Mouse (Mus musculus) erythroblast, embryonic 14.5 days (primary cell): ENCODE data around the gene Prickle2. TPM values are rescaled to one million over a fixed set of nuclear protein-coding genes. Genes with fewer than 3 reads are reported as not detected.

Source experiments
- H3K27me3 ChIP-seq: 2 replicates; pipeline ENCODE4 v1.6.1; 2012; ENCODE audit warnings: inconsistent platforms; ENCODE audit not compliant: control insufficient read depth
- H3K36me3 ChIP-seq: 2 replicates; pipeline ENCODE4 v1.6.1; 2012; ENCODE audit warnings: mild to moderate bottlenecking, inconsistent platforms; ENCODE audit not compliant: control insufficient read depth
- H3K4me1 ChIP-seq: 2 replicates; pipeline ENCODE4 v1.6.1; 2012; ENCODE audit warnings: inconsistent platforms; ENCODE audit not compliant: control insufficient read depth
- H3K4me3 ChIP-seq: replicated peaks from 2 replicates; pipeline ENCODE3; 2012; ENCODE audit warnings: moderate library complexity, mild to moderate bottlenecking, inconsistent platforms
- H3K9me3 ChIP-seq: 2 replicates; pipeline ENCODE4 v1.6.1; 2012; ENCODE audit warnings: low read length, inconsistent platforms, mixed read lengths; ENCODE audit not compliant: control insufficient read depth
- GATA1 ChIP-seq: IDR thresholded peaks from 2 replicates; pipeline ENCODE4 v1.6.1; 2012; ENCODE audit warnings: low read length, inconsistent platforms, mixed read lengths
- TAL1 ChIP-seq: IDR thresholded peaks from 3 replicates; pipeline ENCODE4 v1.6.1; 2012; ENCODE audit warnings: low read length, inconsistent platforms, mixed read lengths
- polyA plus RNA-seq: library from polyadenylated mRNA; stranded (reverse); fragments of >175 nt; gene quantifications from 2 replicates; pipeline ENCODE4 v1.2.3, GENCODE M21; 2012

Gene Prickle2
- polyA plus RNA-seq, 1 experiment, result not detected

GRCm38 (mm10) chr6:92534226-92535031 is 171.5 kb downstream of the Prickle2 start:
- H3K36me3 ChIP-seq, result no peaks in the 10 kb centered on the region
- no peak overlapping the region for H3K4me3 ChIP-seq
- H3K9me3 ChIP-seq, result no peaks in the 10 kb centered on the region
- no peak for TF ChIP-seq TAL1
- no peak for TF ChIP-seq GATA1
- no peaks in the 10 kb centered on the region for H3K4me1 ChIP-seq
- H3K27me3 ChIP-seq, result no peaks in the 10 kb centered on the region

- Histone ChIP-seq H3K4me1 (no peaks in the 10 kb centered on the region), H3K9me3 (no peaks in the 10 kb centered on the region), H3K27me3 (no peaks in the 10 kb centered on the region), H3K4me3 (no peak overlapping the region), H3K36me3 (no peaks in the 10 kb centered on the region)
- TF ChIP-seq TAL1 (no peak), GATA1 (no peak)
These were observed 172.5 kb downstream of the Prickle2 start for GRCm38 (mm10) chr6:92533306-92534063.

- H3K27me3 ChIP-seq, result no peaks in the 10 kb centered on the region
- H3K4me3 ChIP-seq, result no peak overlapping the region
- H3K9me3 ChIP-seq, result no peaks in the 10 kb centered on the region
- no peaks in the 10 kb centered on the region for H3K4me1 ChIP-seq
- no peaks in the 10 kb centered on the region for H3K36me3 ChIP-seq
- TF ChIP-seq GATA1 (no peak), TAL1 (no peak)
These were observed 173.1 kb downstream of the Prickle2 start for GRCm38 (mm10) chr6:92532896-92533295.

- TF ChIP-seq TAL1, result no peak
- TF ChIP-seq GATA1, result no peak
- Histone ChIP-seq H3K4me3 (no peak overlapping the region), H3K27me3 (no peaks in the 10 kb centered on the region), H3K36me3 (no peaks in the 10 kb centered on the region), H3K4me1 (no peaks in the 10 kb centered on the region), H3K9me3 (no peaks in the 10 kb centered on the region)
These were observed 173.6 kb downstream of the Prickle2 start for GRCm38 (mm10) chr6:92532331-92532730.

GRCm38 (mm10) chr6:92526212-92526611 is 179.7 kb downstream of the Prickle2 start:
- no peaks in the 10 kb centered on the region for H3K36me3 ChIP-seq
- H3K4me3 ChIP-seq, result no peak overlapping the region
- H3K27me3 ChIP-seq, result no peaks in the 10 kb centered on the region
- no peaks in the 10 kb centered on the region for H3K9me3 ChIP-seq
- no peaks in the 10 kb centered on the region for H3K4me1 ChIP-seq
- TF ChIP-seq TAL1, result no peak
- TF ChIP-seq GATA1, result no peak

- Histone ChIP-seq H3K4me3 (no peak overlapping the region), H3K27me3 (no peaks in the 10 kb centered on the region)
These were observed 180.3 kb downstream of the Prickle2 start for GRCm38 (mm10) chr6:92525646-92526045.

GRCm38 (mm10) chr6:92521526-92522075 is 184.4 kb downstream of the Prickle2 start:
- no peaks in the 10 kb centered on the region for H3K4me1 ChIP-seq
- H3K36me3 ChIP-seq, result no peaks in the 10 kb centered on the region
- H3K4me3 ChIP-seq, result no peak overlapping the region
- TF ChIP-seq GATA1 (no peak), TAL1 (no peak)
- no peaks in the 10 kb centered on the region for H3K27me3 ChIP-seq
- H3K9me3 ChIP-seq, result no peaks in the 10 kb centered on the region

More at GRCm38 (mm10) chr6:92525646-92526045, 180.3 kb downstream of the Prickle2 start:
- H3K36me3 ChIP-seq, result no peaks in the 10 kb centered on the region
- no peak for TF ChIP-seq TAL1
- no peak for TF ChIP-seq GATA1
- no peaks in the 10 kb centered on the region for H3K9me3 ChIP-seq
- no peaks in the 10 kb centered on the region for H3K4me1 ChIP-seq

GRCm38 (mm10) chr6:92520088-92520875 is 185.7 kb downstream of the Prickle2 start:
- no peak for TF ChIP-seq GATA1
- TF ChIP-seq TAL1, result no peak
- Histone ChIP-seq H3K9me3 (no peaks in the 10 kb centered on the region), H3K4me1 (no peaks in the 10 kb centered on the region), H3K27me3 (no peaks in the 10 kb centered on the region), H3K4me3 (no peak overlapping the region), H3K36me3 (no peaks in the 10 kb centered on the region)

- TF ChIP-seq GATA1 (no peak), TAL1 (no peak)
- H3K9me3 ChIP-seq, result no peaks in the 10 kb centered on the region
- no peaks in the 10 kb centered on the region for H3K4me1 ChIP-seq
- H3K36me3 ChIP-seq, result no peaks in the 10 kb centered on the region
- no peaks in the 10 kb centered on the region for H3K27me3 ChIP-seq
- H3K4me3 ChIP-seq, result no peak overlapping the region
These were observed 187.5 kb downstream of the Prickle2 start for GRCm38 (mm10) chr6:92518438-92518968.
